Mouse (Mus musculus) bone marrow macrophage, adult 2 months (primary cell): Measurements from ENCODE around the gene Scyl3. TPM values are rescaled to one million over a fixed set of nuclear protein-coding genes. Genes with fewer than 3 reads are reported as not detected.

Source experiments
- H3K27ac ChIP-seq: 2 replicates; pipeline ENCODE4 v1.5.1; 2012; ENCODE audit warnings: low read depth, low read length; ENCODE audit not compliant: insufficient read depth
- H3K4me1 ChIP-seq: 2 replicates; pipeline ENCODE4 v1.6.1; 2012; ENCODE audit warnings: low read length; ENCODE audit not compliant: control insufficient read depth, insufficient read depth
- H3K4me3 ChIP-seq: 2 replicates; pipeline ENCODE4 v1.5.1; 2012; ENCODE audit warnings: mild to moderate bottlenecking, low read length, moderate library complexity; ENCODE audit not compliant: insufficient read depth
- CTCF ChIP-seq: IDR thresholded peaks from 2 replicates; pipeline ENCODE4 v1.5.1; 2012; ENCODE audit warnings: low read depth, mild to moderate bottlenecking, low read length, moderate library complexity
- POLR2A ChIP-seq: IDR thresholded peaks from 2 replicates; pipeline ENCODE4 v1.6.1; 2012; ENCODE audit warnings: mild to moderate bottlenecking, low read depth, low read length, borderline replicate concordance
- polyA plus RNA-seq: library from polyadenylated mRNA; stranded (reverse); fragments of >200 nt; gene quantifications from 2 replicates; pipeline ENCODE4 v1.2.4, GENCODE M21; 2012; ENCODE audit not compliant: missing spikeins, insufficient read depth, insufficient read length

The Scyl3 gene
- polyA plus RNA-seq, 1 experiment: 25.5 TPM

DNA sequence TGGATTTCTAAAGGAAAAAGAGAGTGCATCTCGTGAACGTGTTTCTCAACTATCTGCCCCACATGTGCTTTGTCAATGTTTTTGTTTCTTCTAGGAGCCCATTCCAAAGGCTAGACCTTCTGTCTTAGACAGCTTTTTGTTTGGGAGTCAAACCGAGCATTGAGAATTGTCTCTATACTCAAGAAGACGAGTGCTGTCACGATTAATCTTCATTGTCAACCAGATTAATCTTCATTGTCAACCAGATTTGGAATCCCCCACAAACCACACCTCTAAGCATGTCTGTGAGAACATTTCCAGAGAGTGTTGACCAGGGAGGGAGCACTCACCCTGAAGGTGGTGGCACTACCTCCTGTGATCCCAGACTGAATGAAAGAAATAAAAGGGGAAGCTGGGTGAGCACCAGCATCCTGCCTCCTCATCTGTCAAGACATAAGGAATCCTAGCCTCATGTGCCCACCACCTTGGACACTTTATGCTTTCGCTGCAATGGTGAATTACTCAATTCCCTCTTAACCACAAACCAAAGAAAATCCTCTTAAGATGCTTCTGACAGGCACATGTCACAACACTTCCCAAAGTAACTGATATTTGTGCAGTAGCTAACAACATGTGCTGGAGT is 73.0 kb downstream of the Scyl3 start:
- no peak for TF ChIP-seq CTCF
- TF ChIP-seq POLR2A: no peak
- Histone ChIP-seq H3K4me3 (no peak overlapping the region), H3K4me1 (peaks cover 9% of the 10 kb centered on the region), H3K27ac (no peak overlapping the region)

- Histone ChIP-seq H3K27ac (no peak overlapping the region), H3K4me1 (peaks cover 13% of the 10 kb centered on the region), H3K4me3 (no peak overlapping the region)
- TF ChIP-seq CTCF: no peak
- TF ChIP-seq POLR2A: no peak
These were observed 75.4 kb downstream of the Scyl3 start for GRCm38 (mm10) chr1:164004311-164004710.

Other genes starting within 250 kb of the Scyl3 start
- not detected in 2 replicates for gene Mettl11b, start 203.9 kb upstream of the Scyl3 start, polyA plus RNA-seq
- gene Kifap3, start 149.5 kb upstream of the Scyl3 start, polyA plus RNA-seq: 18.6 and 20.0 TPM in 2 replicates
- gene BC055324, start 65.7 kb downstream of the Scyl3 start, polyA plus RNA-seq: 7.6 and 8.3 TPM in 2 replicates
- gene Mettl18, start 65.8 kb downstream of the Scyl3 start, polyA plus RNA-seq: 4.4 and 4.7 TPM in 2 replicates
- gene Sele, start 119.1 kb downstream of the Scyl3 start, polyA plus RNA-seq: not detected in 2 replicates
- gene Sell, start 132.9 kb downstream of the Scyl3 start, polyA plus RNA-seq: 1.1 and 1.4 TPM in 2 replicates
- gene Selp, start 186.2 kb downstream of the Scyl3 start, polyA plus RNA-seq: not detected in 2 replicates
- gene F5, start 222.7 kb downstream of the Scyl3 start, polyA plus RNA-seq: 0.09 and 0.15 TPM in 2 replicates